Mouse (Mus musculus): ENCODE results near the gene Sbf1. TPM values are rescaled to one million over a fixed set of nuclear protein-coding genes. Genes with fewer than 3 reads are reported as not detected.

Sbf1 gene
- 100 to 1,000 TPM; 205 to 212 TPM for total RNA-seq (2021)

- peak; percentile 97 to 99 for DNase-seq (ENCODE audit: low spot score in 2 of 2)
- intact Hi-C loops (cut with DNase I), result loop anchor here (2.0 kb wide), 1 partner anchor 40 kb away; the partner anchor contains the start of genes Lmf2 and Ncaph2
These were observed at the start of gene Sbf1 for GRCm38 (mm10) chr15:89315190-89315731. Gene Sbf1, minus strand, starts transcription at chr15:89315311.

DNA sequence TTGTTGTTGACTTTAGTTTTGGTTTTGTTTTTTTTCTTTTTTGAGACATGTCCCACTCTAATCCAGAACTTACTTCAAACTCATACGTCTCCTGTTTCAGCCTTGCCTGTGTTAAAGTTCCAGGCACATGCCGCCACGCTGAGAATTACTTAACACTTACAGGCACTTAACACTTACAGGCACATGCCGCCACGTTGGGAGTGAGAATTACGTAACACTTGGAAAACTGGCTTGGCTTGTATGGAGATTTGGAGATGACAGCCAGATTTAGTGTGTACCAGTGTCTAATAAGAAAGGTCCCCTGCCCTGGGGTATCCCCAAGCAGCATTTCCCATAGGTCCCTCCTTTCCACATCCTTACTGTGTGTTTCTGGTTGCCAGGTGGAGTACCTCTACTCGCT is 47.9 kb upstream of the Sbf1 start:
- no peak for DNase-seq (ENCODE audit: low spot score in 2 of 2)
- intact Hi-C loops (cut with DNase I), result no loop called here

- intact Hi-C loops (cut with DNase I), result loop anchor here (5.0 kb wide), 1 partner anchor 236 kb away; the partner anchor contains the start of gene Tubgcp6
- DNase-seq (ENCODE audit: low spot score in 2 of 2), result no peak
These were observed 43.7 kb upstream of the Sbf1 start for GRCm38 (mm10) chr15:89358784-89359183.

DNA sequence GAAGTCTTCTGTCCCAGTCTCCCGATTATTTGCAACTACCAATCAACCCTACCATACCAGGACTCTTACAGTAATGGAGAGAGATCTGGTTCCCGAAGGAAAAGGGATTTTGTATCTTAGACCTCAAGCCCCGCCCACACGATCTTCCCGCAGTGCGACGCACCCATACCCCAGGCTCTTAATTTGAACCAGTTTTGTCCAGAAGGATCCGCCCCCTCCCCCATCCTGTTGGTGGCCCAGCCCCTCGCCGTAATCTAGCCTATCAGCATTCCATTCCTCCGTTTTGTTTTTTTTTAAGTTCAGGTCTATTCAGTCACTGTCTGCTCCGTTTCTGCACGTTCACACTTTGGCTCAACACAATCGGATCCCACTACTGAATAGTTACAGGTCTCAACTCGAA is 41.3 kb upstream of the Sbf1 start:
- peak; percentile 60 to 67 for DNase-seq (ENCODE audit: low spot score in 2 of 2)
- intact Hi-C loops (cut with DNase I), result loop anchor here (5.0 kb wide), 1 partner anchor 234 kb away; the partner anchor contains the start of gene Tubgcp6

GRCm38 (mm10) chr15:89355241-89356187 is 40.4 kb upstream of the Sbf1 start, which contains the start of the genes Lmf2 and Ncaph2:
Gene Lmf2, minus strand, starts transcription at chr15:89355659.
Gene Ncaph2, plus strand, starts transcription at chr15:89355719.
- intact Hi-C loops (cut with DNase I), result loop anchor here (1.0 to 5.0 kb wide), 4 partner anchors 17 to 233 kb away; partner anchors contain the start of genes C730034F03Rik, Chkb, Gm44502 and Sbf1
- peak; percentile 94 to 96 for DNase-seq (ENCODE audit: low spot score in 2 of 2)

DNA sequence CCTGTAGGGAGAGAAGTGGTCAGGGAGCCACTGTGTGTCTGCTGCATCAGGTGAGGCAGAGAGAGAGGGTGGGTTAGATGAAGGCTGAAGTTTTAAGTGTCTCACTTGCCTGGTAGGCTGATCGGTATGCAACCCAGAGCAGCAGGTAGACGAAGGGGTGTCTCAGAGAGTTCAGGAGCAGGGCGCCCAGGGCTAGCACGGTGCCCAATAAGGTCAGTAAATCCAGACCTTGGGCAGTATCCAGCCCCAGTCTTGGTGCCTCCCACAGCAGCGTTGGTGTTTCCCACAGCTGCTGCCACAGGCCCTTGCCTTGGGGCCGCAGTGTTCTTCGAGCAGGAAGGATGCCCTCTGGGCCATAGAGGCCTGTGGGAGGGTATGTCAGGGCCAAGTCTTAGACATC is 39.3 kb upstream of the Sbf1 start:
- intact Hi-C loops (cut with DNase I), result loop anchor here (2.0 kb wide), 2 partner anchors 18 to 40 kb away; partner anchors contain the start of genes Sbf1 and Sco2
- DNase-seq (ENCODE audit: low spot score in 2 of 2), result no peak

DNA sequence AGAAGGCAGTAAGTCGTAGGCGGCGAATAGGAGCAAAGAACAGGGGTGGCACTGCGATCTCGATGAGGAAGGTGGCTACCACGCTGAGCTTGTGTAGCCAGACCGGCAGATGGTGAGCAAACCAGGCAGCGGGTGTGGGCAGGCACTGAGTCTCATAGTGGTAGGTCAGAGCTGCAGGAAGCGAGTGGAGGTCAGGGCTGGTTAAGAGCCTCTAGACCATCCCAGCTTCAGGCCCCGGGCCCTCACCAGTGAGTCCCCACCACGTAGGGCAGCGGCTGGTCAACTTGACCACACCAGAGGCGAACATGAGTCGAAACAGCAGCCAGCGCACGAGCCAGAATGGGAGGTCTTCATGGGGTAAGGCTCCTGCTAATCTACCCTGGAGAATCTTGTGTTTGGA is 38.7 kb upstream of the Sbf1 start:
- no peak for DNase-seq (ENCODE audit: low spot score in 2 of 2)
- intact Hi-C loops (cut with DNase I), result loop anchor here (2.0 kb wide), 2 partner anchors 19 to 39 kb away; partner anchors contain the start of genes Sbf1 and Sco2

GRCm38 (mm10) chr15:89352795-89353194 is 37.7 kb upstream of the Sbf1 start:
- DNase-seq (ENCODE audit: low spot score in 2 of 2), result no peak
- intact Hi-C loops (cut with DNase I), result no loop called here

DNA sequence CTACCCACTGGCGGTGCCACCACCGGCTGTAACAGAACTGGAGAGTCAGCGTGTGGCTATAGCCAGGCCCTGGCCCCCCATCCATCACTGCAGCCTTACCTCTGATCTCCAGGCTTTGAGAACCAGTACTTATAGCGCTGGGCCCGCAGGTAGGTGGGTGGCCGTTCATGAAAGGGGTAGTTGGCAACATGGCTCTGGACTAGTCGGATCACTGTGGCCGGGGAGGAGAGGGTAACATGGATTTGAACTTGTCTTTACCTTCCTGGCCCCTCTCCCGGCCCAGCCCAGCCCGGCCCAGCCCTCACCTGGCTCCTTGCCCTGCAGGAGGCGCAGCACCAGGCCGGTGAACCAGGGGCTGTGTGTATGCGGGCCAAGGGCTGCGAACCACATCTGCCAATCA is 36.9 kb upstream of the Sbf1 start:
- DNase-seq (ENCODE audit: low spot score in 2 of 2), result no peak
- intact Hi-C loops (cut with DNase I), result no loop called here

DNA sequence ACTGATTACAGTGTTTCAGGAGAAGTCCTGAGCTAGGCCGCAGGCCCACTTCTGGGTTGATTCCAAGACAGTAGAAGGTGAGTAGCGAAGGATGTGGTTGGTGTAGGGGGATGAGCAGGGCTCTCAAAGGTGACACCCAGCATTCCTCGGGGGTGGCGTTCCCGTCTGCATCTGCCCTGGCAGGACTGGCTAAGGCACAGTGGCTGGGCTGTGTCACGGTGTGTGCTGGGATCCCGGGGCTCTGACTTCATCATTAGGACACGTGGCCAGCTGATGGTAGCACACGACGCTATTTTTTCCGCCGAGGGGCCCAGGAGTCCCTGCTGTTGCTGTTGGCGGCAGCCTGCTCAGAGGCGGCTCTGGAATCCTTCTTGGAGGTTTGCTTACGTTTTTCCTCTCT is 36.2 kb upstream of the Sbf1 start:
- DNase-seq (ENCODE audit: low spot score in 2 of 2), result no peak
- intact Hi-C loops (cut with DNase I), result no loop called here

DNA sequence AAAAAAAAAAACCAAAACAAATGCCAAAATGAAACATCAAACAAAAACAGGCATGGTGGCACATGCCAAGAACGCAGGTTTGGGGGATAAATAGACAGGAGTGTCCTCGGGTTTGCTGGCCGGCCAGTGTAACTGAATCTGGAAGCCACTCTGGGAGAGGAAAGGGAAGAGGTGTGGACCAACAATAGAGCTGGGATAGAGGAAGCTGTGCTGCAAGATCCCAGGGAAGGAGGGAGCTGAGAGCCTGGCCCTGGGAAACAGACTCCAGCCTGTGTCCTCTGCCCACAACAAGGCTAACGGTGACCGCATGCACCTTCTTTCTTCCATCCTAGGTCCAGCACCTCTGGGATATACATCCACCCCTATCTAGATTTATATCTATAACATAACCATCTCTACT is 35.3 kb upstream of the Sbf1 start:
- intact Hi-C loops (cut with DNase I), result no loop called here
- DNase-seq (ENCODE audit: low spot score in 2 of 2), result no peak

GRCm38 (mm10) chr15:89343325-89343724 is 28.2 kb upstream of the Sbf1 start:
- intact Hi-C loops (cut with DNase I), result no loop called here
- no peak for DNase-seq (ENCODE audit: low spot score in 2 of 2)

GRCm38 (mm10) chr15:89341678-89342077 is 26.6 kb upstream of the Sbf1 start:
- intact Hi-C loops (cut with DNase I), result no loop called here
- DNase-seq (ENCODE audit: low spot score in 2 of 2), result no peak

GRCm38 (mm10) chr15:89340136-89340535 is 25.0 kb upstream of the Sbf1 start:
- intact Hi-C loops (cut with DNase I), result no loop called here
- no peak for DNase-seq (ENCODE audit: low spot score in 2 of 2)

GRCm38 (mm10) chr15:89339696-89340095 is 24.6 kb upstream of the Sbf1 start:
- DNase-seq (ENCODE audit: low spot score in 2 of 2), result no peak
- intact Hi-C loops (cut with DNase I), result no loop called here

DNA sequence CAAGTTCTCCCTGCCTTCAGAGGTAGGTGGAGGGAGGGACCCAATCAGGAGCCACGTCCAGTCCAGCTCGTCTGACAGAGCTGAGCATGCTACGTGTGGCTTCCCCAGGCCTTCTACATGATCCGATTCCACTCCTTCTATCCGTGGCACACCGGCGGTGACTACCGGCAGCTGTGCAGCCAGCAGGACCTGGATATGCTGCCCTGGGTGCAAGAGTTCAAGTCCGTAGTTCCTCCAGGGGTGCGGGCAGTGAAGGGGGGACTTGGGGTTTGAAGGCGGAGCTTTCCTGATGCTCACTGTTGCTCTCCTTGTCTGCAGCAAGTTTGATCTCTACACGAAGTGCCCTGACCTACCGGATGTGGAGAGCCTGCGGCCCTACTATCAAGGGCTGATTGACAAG is 21.3 kb upstream of the Sbf1 start:
- DNase-seq (ENCODE audit: low spot score in 2 of 2), result no peak
- intact Hi-C loops (cut with DNase I), result no loop called here

DNA sequence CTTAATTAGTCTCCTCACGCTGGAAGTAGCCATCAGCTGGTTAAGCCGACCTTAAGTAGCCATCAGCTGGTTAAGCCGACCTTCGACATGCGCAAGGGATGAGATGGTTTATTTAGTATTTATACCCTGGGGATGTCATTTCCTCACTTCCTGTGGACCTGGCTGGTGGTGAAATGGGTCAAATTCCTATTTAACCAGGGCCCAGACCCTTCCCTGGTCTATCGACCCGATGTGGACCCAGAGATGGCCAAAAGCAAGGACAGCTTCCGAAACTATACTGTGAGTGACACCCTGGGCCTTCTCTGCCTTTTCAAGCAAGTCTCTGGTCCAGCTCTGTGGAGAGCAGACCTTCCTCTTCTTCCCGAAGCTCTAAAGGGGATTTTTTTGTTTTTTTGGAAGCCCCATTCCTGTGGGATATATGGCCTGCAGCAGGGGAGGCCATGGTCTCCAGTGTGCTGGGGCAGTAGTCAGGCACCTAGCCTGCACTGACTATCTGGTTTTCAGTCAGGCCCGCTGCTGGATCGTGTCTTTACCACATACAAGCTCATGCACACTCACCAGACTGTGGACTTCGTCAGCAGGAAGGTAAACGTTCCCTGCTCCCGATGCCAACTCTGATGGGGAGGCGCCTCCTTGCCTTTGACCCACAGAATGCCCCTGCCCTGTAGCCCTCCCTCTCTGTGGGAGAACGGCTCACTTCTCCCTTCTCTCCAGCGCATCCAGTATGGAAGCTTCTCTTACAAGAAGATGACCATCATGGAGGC is 19.8 kb upstream of the Sbf1 start:
- DNase-seq (ENCODE audit: low spot score in 2 of 2), result no peak
- intact Hi-C loops (cut with DNase I), result no loop called here

DNA sequence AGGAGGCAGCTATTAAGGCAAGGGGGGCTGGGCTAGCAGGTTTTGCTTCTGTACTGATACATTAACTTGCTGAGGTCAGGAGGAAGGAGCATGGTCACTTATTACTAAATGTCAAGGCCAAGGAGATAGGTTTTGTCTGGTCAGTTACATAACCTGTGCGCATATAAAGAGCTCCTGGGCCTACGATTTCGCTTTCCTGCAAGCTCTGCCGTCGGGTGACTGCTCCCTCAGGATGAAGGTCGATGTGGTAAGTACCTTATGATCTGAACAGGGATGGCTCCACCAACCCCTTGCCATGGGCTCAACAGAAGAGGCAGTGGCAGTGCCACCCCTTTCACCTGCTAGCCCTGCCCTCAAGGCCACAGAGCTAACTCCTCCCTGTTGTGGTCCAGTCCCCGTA is 19.2 kb upstream of the Sbf1 start, which contains the start of gene Miox:
Miox (plus strand) TSS at position 128 of the 400 bp plus-strand sequence.
- no peak for DNase-seq (ENCODE audit: low spot score in 2 of 2)
- intact Hi-C loops (cut with DNase I), result no loop called here

GRCm38 (mm10) chr15:89326441-89326840 is 11.3 kb upstream of the Sbf1 start:
- intact Hi-C loops (cut with DNase I), result no loop called here
- no peak for DNase-seq (ENCODE audit: low spot score in 2 of 2)

- DNase-seq (ENCODE audit: low spot score in 2 of 2), result no peak
- intact Hi-C loops (cut with DNase I), result no loop called here
These were observed 8.5 kb upstream of the Sbf1 start for GRCm38 (mm10) chr15:89323656-89324055.
